Mouse (Mus musculus): ENCODE data around the gene Car11.

Car11 gene

DNA sequence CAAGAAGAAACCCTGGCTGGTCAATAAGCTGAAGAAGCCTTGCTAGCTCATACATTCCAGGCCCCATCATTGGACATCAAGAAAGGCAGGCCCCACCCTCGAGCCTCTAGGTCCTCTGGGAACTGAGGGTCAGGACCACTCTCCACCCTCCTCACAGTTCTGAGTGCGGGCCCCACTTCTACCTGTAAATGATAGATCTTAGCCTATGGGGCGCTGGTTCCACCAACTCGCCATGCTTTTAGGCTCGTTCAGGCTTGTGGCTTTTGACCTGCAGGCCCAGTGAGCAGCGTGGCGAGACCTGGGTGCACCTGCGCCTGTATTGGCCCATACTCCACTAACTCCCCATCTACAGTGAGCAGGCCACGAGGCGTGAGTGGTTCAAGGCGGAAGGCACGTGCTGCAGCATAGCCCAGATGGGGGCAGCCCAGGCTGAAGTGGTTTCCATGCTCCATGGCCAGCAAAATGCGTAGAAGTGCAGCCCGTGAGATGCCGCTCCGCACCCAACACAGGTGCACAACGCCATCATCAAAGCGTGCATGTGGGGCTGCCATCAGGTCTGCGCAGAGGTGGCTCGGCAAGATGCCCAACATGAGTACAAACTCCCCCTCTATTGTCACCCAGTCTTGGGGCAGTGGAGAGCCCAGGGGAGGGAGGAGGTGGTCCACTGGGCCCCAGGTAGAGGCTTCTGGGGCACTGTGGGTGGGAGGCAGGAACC lies 11.0 kb downstream of the Car11 start:
- ATAC-seq (ENCODE audit: low TSS enrichment): no peak

DNA sequence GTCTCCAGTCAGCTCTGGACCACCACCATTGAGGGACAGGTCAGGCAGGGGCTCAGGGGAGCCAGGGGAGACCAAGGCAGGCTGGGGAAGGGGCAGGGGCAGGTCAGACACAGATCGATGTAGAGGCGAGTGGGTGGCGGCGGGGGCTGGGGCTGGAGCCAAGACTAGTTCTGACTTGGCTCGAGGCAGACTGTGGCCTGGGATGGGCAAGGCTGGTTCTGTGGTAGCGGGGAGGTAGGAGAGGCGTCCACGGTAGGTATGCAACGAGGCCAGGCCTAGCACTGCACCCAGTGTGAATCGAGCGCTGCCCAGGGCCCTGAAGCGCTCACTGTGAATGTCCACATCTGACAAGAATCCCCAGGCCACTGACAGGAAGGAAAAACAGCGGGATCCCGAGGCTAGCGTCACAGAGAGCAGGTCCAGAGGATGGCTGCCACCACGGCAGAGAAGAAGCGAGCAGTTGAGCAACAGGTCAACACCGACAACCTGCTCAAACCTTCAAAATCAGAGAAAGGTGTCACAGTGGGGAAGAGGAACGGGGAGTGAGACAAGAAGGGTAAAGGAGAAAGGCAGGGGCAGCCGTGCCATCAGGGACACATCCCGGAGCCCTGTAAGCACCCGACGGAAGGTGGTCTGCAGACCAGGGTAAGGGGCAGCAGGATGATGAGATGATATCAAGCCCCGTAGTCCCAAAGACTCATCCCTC lies 11.8 kb downstream of the Car11 start:
- no peak for ATAC-seq (ENCODE audit: low TSS enrichment)

- ATAC-seq (ENCODE audit: low TSS enrichment): no peak
These were observed 12.5 kb downstream of the Car11 start for GRCm38 (mm10) chr7:45712022-45712757.

DNA sequence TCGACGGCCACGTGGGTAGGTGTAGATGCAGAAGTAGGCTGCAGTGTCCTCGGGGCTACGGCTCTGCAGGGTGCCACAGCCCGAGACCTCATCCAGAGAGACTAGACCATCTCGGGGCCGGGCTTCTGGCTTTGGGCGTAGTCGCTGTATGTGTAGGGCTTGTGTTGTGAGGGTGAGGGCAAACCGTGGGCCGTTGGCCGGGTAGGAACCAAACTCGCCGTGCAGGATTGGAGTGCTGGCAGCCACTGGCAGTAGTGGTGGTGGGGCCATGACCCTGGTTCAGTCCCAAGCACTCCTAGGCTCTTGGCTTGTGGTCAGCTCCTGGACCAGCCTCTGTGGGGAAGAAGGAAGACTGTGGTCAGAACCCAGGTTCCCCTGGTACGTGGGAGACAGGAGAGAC lies 13.8 kb downstream of the Car11 start:
- no peak for ATAC-seq (ENCODE audit: low TSS enrichment)

GRCm38 (mm10) chr7:45713881-45714520 lies 14.4 kb downstream of the Car11 start:
- no peak for ATAC-seq (ENCODE audit: low TSS enrichment)

DNA sequence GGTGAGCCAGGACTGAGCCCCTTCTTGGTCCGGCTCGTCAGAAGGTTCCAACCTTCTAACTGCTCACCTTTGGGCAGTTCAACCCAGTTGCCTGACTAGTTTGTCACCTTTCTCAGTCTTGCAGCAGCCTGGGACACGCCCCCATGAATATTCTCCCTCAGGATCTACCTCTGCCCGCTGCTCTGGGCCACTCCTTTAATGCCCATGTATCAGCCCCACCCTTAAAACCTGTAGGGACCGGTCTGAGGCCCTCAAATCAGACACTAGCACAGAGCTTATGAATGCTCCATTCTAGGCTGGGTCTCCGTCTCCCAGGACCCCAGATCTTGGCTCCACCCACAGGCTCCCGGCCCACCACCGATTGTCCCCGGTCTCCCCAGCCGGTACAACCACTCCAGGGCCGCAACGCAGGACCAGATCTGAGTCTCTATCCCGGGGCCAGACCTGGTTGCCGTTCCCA lies 15.0 kb downstream of the Car11 start:
- no peak for ATAC-seq (ENCODE audit: low TSS enrichment)

DNA sequence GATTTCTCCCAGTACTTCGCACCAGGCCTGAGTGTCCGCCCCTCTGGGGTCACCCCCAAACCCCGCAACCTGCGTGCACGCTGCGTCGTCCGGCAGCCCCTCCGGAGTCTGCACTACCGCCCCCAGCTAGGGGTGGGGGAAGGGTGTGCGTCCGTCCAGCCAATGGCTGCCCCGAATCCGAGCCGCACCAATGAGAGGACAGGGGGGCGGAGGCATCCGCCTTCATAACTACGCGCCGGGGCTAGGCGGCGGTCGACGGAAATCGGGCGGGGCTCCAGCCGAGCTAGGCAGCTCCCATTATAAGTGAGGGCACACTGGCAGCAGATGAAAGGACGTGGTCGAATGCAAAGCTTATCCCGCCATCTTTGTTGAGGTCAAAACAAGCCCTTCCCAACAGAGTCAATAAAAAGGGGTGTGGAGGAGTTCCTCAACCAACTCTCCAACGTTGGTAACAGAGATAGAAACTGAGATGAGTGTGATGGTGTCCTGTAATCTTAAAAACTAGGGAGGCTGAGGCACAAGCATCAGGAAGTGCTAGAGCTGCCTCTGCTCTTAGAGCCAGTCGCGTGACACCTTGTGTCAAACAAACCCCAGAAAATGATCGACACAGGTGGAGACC lies 15.6 kb downstream of the Car11 start, which contains the start of gene Rpl18:
TSS of gene Rpl18 (plus strand) at position 368 of the 619 bp plus-strand sequence.
- peak; percentile 73 for ATAC-seq (ENCODE audit: low TSS enrichment)

DNA sequence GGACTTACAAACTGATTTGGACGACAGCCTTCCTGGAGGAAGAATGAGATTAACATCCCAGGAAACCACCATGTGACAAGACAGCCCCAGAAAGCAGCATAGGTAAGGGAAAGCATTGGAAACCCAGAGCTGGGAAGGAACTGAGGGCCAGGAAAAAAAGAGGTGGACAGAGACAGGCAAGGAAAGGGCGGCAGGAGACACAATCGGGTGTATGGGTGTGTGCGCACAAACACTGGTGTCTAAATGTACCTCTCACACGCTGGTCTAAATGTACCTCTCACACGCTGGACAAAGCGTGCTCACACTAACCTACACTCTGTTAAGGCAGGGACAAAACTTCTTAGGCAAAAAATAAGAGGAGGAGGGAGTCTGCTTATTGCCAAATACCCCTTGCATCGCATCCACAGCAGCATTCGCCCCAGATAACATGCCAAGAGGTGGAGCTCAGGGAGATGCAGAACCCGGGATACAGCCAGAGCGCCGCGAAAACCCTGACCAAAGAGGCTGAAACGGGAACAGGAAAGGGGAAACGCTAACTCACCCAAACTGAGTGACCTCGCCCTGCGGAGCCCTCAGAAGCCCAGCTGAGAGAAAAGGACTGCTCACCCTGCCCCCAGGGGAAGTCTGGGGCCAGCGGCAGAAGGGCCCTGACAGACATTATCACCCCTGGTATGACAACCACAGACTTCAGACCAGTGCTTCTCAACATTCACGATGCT lies 16.3 kb downstream of the Car11 start:
- ATAC-seq (ENCODE audit: low TSS enrichment): no peak

DNA sequence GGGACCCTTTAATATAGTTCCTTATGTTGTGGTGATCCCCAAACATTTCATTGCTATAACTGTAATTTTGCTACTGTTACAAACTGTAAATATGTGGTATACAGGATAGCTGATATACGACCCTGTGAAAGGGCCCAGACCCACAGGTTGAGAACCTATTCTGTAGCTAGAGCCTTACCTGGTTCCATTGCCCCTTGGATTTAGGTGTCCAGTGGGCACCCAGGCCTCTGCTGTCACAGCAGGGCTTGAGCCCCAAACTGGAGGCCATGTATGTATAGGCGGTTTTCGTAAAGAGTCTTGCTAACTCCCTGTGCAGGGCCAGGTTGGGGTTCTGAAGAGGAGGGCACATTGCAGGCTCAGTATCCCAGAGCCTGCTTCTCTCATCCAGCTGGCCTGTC lies 16.8 kb downstream of the Car11 start:
- no peak for ATAC-seq (ENCODE audit: low TSS enrichment)

DNA sequence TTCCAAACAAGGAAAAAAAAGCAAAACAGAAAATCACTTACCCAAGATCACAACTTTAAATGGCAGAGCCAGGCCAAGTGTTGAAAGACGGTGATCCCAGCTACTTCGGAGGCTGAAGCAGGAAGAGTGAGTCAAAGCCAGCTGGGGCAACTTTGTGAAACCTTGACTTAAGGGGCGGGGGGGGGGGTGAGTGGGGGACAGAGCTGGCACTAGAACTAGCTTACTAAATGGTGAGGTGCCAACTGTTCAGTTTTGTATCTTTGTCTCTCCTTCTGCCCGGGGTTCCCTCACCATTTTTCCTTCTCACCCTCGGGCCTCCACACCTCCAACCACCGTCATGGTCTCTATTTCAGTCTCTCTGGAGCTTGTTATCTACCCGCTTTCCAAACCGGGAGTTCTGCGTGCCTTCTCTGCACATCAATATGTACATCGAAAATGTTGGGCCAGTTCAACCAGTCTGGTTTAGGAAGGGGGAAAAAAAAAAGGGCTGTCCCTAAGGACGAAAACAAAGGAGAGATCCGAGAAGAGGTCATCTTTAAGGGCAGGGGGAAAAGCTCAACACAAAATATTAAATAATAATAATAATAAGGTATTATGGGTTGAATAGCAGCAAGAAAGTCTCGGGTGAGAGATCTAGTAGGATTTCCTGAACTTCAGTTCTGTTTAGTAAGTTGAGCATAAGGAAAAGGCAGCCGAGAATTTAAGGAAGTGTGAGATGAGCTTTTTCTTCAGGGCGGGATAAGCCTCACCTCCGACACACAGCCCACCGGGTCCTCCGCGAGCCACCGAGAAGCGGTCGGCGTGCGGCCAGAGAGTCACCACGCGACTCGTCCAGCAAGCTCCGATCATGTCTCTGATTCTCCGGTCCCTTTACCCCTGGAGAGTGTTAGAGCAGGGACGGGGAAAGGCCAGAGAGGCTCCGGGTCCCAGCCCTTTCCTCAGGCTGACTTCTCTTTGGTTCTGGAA lies 17.6 kb downstream of the Car11 start:
- ATAC-seq (ENCODE audit: low TSS enrichment): no peak

GRCm38 (mm10) chr7:45717918-45718297 lies 18.3 kb downstream of the Car11 start, which contains the start of gene Sphk2:
TSS of gene Sphk2 (minus strand) at chr7:45718002.
- peak; percentile 65 for ATAC-seq (ENCODE audit: low TSS enrichment)

DNA sequence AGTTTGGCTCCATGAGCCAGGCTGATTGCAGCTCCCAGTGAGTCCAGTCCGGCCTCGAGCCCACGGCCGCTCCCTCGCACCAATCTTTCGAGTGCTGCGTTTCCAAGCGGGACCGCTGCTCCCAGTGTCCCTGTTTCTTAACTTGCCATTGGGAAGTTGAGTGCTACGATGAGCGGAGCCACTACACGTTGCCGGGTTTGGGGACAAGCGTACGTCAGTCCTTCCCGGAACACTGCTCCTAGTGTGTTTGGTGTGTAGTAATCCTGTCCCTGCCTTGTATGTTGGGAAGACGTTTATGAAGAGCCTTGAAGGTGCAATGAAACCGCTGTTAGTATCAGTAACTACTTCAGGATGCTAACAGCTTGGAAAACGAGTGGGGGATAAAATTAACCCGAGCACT lies 18.7 kb downstream of the Car11 start:
- ATAC-seq (ENCODE audit: low TSS enrichment): no peak

GRCm38 (mm10) chr7:45719180-45719579 lies 19.5 kb downstream of the Car11 start:
- ATAC-seq (ENCODE audit: low TSS enrichment): no peak

GRCm38 (mm10) chr7:45719738-45720412 lies 20.2 kb downstream of the Car11 start:
- no peak for ATAC-seq (ENCODE audit: low TSS enrichment)

DNA sequence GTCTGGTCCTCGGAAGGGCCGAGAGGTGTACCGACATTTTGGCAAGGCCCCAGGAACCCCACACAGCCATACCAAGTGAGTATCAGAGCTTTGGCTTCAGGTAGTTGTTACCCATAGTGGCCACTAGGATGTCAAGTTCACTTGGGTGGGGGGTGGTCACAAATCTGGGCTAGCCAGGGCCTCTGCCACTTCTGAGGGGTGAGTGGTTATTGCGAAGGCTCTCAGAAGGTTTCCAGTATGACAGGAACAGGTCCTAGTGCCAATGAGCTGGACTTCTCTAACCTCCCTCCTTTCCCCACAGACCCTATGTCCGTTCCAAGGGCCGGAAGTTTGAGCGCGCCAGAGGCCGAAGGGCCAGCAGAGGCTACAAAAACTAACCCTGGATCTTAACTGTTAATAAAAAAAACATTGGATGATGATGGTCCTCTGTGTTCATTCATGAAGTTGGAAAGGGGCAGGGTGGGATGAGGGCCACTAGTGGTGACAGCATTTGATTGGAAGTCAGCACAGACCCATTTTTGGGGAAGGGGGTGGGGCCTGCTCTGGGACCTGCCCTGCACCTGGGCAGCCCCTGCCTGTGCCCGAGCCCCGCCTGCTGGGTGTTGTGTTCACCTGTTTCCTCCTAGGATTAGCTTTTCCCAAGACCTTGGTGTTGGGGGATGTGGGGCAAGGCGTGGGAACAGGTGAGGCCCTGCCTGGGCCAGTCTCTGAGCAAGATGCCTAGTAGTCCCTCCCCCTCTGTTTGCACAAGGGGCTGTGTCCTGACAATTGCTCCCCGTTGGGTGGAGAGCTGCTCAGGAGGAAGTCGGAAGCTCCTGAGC lies 21.0 kb downstream of the Car11 start, which contains the start of gene Fam83e:
TSS of gene Fam83e (plus strand) at position 800 of the 821 bp plus-strand sequence.
- no peak for ATAC-seq (ENCODE audit: low TSS enrichment)

GRCm38 (mm10) chr7:45721234-45721571 lies 21.6 kb downstream of the Car11 start:
- ATAC-seq (ENCODE audit: low TSS enrichment): no peak

DNA sequence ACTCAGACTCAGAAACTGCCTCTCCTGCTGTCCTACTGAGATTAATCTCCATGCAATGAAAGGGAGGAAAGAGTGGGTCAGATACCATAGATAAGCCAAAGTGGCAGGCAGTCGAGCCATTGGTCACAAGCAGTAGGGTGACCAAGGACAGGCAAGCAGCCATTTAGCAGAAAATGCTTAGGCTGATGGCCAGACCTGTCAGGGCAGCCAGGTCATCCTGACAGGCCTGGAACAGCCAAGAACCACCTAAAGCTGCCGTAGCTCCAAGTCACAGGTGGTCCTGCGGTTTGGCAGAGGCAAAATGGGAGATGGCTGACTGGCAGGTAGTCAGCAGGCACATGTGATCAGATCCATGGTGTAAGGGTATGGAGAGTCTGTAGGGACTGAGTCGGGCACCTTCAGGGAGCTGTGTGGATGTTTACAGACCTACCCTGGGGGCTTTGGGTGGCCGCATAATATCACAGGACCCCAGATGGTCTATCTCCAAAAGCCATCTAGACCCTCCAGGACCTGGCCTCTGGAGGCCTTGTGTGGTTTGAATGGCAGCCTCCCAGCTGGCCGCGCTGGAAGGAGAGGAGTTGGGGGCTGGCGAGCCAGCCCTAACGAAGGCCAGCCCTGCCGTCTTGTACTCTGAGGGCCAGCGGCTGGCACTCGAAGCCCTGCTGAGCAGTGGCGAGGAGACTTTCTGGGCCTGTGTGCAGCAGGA lies 22.2 kb downstream of the Car11 start:
- no peak for ATAC-seq (ENCODE audit: low TSS enrichment)

DNA sequence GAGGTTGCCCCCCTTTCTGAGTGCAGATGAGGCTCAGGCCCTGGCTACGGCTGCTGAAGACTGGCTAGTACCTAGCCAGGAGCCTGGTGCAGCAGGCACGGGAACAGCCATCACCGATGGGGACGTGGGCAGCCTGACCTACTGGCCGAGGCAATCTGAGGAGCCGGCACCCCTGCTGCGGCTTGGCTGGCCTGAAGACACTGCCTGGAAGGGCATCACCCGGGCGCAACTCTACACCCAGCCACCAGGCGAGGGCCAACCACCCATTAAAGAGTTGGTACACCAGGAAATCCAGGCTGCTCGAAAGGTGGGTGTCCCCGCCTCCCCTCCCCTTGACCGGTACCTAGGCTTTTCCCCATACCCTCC lies 22.7 kb downstream of the Car11 start:
- ATAC-seq (ENCODE audit: low TSS enrichment): no peak

Data from frontal cortex, adult (tissue).